Mouse (Mus musculus) small intestine, adult 2 months (tissue): ENCODE data around the gene B3gnt3.

ENCODE experiments used
- CTCF ChIP-seq: fragments of 200-500 bp; IDR thresholded peaks from 2 replicates; pipeline ENCODE4 v1.5.1; 2012; ENCODE audit warnings: low read depth, mild to moderate bottlenecking, control low read depth, inconsistent platforms, low read length, moderate library complexity, mixed read lengths; ENCODE audit not compliant: insufficient replicate concordance, insufficient read length; ENCODE audit errors: extremely low read depth
- POLR2A ChIP-seq: fragments of 200-500 bp; IDR thresholded peaks from 2 replicates; pipeline ENCODE4 v1.6.1; 2012; ENCODE audit warnings: low read depth, mild to moderate bottlenecking, control low read depth, inconsistent platforms, low read length, moderate library complexity

- no peak for TF ChIP-seq CTCF
- TF ChIP-seq POLR2A = no peak
These were observed 47.0 kb downstream of the B3gnt3 start for GRCm38 (mm10) chr8:71654600-71654999.
